Mouse (Mus musculus): ENCODE measurements around the gene Runx2. TPM values are rescaled to one million over a fixed set of nuclear protein-coding genes. Genes with fewer than 3 reads are reported as not detected.

Gene Runx2
- polyA plus RNA-seq, 1 experiment from 2014 or later = 2.0 TPM

Other genes with a start within 250 kb of the Runx2 start
- gene Supt3, start 37.6 kb downstream of the Runx2 start, polyA plus RNA-seq (2016; fragmentation: Nextera tagmentation; extraction: Ambion mirVana) = 24.6 and 27.5 TPM in 2 replicates

All from embryonic facial prominence, embryonic 10.5 days (tissue).